Mouse (Mus musculus): ENCODE results near the gene Ano1. TPM values are rescaled to one million over a fixed set of nuclear protein-coding genes. Genes with fewer than 3 reads are reported as not detected.
A peak's percentile ranks its signal among the peaks of the same experiment; 100 is the strongest.

The Ano1 gene
- polyA plus RNA-seq, 1 experiment = 13.4 TPM

DNA sequence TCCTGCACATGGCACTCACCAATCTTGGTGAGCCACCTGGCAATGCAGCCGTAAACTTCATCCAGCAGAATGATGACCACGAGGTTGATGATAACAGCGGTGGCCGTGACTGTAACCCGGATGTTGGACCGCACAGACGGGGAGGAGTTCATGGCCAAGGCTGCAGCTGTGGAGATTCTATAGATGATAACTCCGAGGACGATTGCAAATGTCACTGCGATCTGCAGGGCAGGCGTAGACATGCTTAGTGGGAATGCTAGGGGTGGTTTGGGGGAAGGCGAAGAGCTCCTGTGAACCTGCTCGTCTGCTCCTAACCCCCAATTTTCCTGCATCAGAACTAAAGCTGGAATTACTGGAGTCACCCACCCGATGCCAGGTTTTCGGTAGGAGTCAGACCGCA is 140.2 kb downstream of the Ano1 start:
- DNase-seq (ENCODE audit: low read depth) = no peak
- TF ChIP-seq CTCF (IDR thresholded peaks at IDR 0.05; ENCODE audit: borderline replicate concordance, extremely low read depth, insufficient read depth, insufficient read length) = no peak
- no peak for TF ChIP-seq POLR2A (IDR thresholded peaks at IDR 0.05; ENCODE audit: borderline replicate concordance, extremely low read depth, insufficient read depth, insufficient read length, poor library complexity, severe bottlenecking)

DNA sequence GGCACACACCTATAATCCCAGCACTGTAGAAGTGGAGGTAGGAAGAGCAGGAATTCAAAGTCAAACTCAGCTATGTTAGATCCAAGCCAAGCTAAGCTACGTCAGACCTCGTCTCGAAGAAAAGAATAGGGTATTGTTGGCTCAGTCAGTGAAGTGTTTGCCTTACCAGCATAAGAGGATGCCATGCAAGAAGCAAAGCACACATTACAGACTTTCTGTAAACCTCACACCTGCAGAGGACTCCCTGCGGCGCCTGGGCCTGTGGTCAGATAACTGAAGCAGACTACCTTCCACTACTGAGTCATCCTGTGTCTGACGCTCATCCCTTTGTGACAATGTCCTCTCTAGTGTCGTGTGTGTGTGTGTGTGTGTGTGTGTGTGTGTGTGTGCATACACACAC is 142.2 kb downstream of the Ano1 start:
- DNase-seq (ENCODE audit: low read depth) = no peak

DNA sequence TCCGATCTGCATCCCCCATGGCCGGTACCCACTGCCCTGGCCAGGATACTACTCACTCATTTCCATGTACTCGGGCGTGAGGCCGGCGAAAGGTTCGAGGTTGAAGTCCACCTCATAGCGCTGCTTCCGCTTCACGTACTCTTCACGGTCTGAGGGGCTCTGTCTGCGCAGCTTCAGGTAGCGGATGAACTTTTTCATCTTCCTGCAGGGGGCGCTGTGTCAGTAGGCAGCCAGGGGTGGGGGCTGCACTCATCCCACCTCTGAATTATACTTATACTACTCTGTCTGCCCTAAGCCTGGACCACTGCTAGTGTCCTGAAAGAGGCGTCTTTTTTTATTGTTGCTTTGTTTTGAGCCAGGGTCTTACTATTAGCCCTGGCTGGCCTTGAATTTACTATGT is 143.9 kb downstream of the Ano1 start:
- TF ChIP-seq CTCF (IDR thresholded peaks at IDR 0.05; ENCODE audit: borderline replicate concordance, extremely low read depth, insufficient read depth, insufficient read length) = peak; percentile 19; the same call in 1 of the 2 replicates
- no peak for TF ChIP-seq POLR2A (IDR thresholded peaks at IDR 0.05; ENCODE audit: borderline replicate concordance, extremely low read depth, insufficient read depth, insufficient read length, poor library complexity, severe bottlenecking)
- no peak for DNase-seq (ENCODE audit: low read depth)

More for the DNA sequence above, 142.2 kb downstream of the Ano1 start:
- no peak for TF ChIP-seq POLR2A (IDR thresholded peaks at IDR 0.05; ENCODE audit: borderline replicate concordance, extremely low read depth, insufficient read depth, insufficient read length, poor library complexity, severe bottlenecking)
- TF ChIP-seq CTCF (IDR thresholded peaks at IDR 0.05; ENCODE audit: borderline replicate concordance, extremely low read depth, insufficient read depth, insufficient read length) = no peak

DNA sequence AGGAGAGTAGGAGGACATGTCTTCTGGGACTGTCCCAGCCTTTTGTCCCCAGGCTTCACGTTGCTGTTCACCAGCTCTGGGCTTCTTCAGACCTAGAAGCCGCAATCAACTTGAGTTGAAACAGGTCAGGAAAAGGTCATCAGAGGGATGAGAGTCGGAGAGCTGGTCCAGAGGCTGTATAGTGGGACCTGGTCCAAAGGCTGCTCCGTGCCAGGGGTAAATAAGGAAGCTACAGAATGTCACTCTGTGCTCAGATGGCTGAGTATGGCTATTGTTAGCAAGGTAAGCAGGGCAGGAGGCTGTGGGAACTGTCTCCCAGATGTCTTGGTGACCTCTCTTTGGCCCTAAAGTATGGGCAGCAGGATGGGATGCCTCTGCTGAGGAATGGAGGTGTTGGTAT is 147.0 kb downstream of the Ano1 start:
- no peak for DNase-seq (ENCODE audit: low read depth)
- TF ChIP-seq POLR2A (IDR thresholded peaks at IDR 0.05; ENCODE audit: borderline replicate concordance, extremely low read depth, insufficient read depth, insufficient read length, poor library complexity, severe bottlenecking) = no peak
- no peak for TF ChIP-seq CTCF (IDR thresholded peaks at IDR 0.05; ENCODE audit: borderline replicate concordance, extremely low read depth, insufficient read depth, insufficient read length)

DNA sequence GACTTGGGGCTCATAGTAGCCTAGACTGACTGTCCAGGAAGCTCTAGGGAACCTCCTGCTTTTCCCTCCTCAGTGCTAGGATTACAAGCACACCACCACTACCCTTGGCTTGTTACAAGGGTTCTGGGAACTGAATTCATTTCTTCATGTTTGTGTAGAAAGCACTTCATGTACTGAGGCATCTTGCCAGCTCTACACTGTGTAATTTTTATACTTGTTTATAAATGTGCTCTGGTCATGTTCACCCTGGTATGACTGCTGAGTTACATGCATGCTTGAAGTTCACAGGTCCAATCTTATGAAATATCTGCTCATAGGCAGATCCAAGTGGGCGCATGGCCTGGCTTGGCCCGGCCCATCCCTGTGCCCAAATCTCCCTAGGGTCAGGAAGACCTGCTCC is 147.5 kb downstream of the Ano1 start:
- DNase-seq (ENCODE audit: low read depth) = no peak
- TF ChIP-seq POLR2A (IDR thresholded peaks at IDR 0.05; ENCODE audit: borderline replicate concordance, extremely low read depth, insufficient read depth, insufficient read length, poor library complexity, severe bottlenecking) = no peak
- no peak for TF ChIP-seq CTCF (IDR thresholded peaks at IDR 0.05; ENCODE audit: borderline replicate concordance, extremely low read depth, insufficient read depth, insufficient read length)

DNA sequence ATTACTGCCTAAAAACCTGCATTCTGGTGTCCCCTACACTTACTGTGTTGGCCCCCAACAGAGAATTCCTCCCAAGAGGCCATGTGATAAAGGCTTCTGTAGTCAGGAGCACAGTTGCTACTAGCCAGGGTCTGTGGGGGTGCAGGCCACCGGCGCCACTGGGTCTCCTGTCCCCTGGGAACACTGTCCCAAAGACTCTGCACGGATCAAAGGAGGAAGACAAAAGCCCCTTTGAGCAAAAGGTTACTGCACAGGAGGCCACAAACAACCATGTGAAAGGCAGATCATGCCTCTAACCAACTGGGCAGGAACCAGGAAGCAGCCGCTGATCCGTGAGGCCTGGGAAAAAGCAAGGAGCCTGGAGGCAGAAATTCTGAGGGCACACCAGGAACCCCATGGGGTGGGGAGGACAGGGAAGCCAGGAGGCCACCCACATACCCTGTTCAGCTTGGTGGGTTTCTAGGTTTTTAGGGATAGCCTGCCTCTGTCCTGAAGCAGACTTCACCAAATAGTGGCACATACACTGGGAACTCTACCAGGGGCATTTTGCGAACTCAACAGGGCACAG is 151.4 kb downstream of the Ano1 start:
- peak; percentile 29 for DNase-seq (ENCODE audit: low read depth)
- TF ChIP-seq CTCF (IDR thresholded peaks at IDR 0.05; ENCODE audit: borderline replicate concordance, extremely low read depth, insufficient read depth, insufficient read length) (no peak), POLR2A (IDR thresholded peaks at IDR 0.05; ENCODE audit: borderline replicate concordance, extremely low read depth, insufficient read depth, insufficient read length, poor library complexity, severe bottlenecking) (no peak)

DNA sequence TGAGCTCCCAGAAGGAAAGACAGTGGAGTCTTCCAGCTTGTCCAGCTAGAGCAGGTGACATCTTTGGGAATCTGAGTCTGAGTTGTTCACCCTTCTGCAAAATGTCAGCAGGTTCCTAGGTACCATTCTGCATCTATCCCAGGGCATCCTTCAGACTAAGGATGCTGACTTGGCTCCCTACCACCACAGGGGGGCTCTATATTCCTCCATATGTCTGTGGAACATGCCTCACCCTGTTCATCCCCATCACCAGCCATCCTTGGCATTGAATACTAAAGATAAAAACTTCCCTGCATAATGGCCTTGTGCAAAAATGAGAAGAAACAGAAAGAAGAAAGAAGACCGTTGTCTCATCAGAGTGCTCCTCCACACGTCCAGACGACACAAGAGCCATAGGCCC is 162.3 kb downstream of the Ano1 start:
- TF ChIP-seq POLR2A (IDR thresholded peaks at IDR 0.05; ENCODE audit: borderline replicate concordance, extremely low read depth, insufficient read depth, insufficient read length, poor library complexity, severe bottlenecking) (no peak), CTCF (IDR thresholded peaks at IDR 0.05; ENCODE audit: borderline replicate concordance, extremely low read depth, insufficient read depth, insufficient read length) (peak; percentile 53; the same call in 1 of the 2 replicates)
- DNase-seq (ENCODE audit: low read depth) = peak; percentile 54

DNA sequence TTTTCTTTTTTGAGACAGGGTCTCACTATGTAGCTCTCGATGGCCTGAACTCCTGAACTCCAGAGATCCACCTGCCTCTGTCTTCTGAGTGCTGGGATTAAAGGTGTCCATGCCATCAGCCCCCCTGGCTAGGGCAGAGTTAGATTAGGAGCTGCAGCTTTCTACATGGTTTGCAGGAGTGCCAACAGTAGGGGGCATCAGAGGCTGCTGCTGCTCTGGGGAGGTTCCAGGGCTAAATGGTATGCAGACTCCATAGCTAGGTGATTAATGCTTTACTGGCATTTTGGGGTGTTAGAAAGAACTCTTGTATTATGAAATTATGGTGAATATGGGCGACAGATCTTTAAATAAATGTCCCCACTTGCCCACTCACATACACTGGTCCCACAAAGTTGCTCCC is 164.5 kb downstream of the Ano1 start:
- no peak for TF ChIP-seq POLR2A (IDR thresholded peaks at IDR 0.05; ENCODE audit: borderline replicate concordance, extremely low read depth, insufficient read depth, insufficient read length, poor library complexity, severe bottlenecking)
- TF ChIP-seq CTCF (IDR thresholded peaks at IDR 0.05; ENCODE audit: borderline replicate concordance, extremely low read depth, insufficient read depth, insufficient read length) = peak; percentile 76
- DNase-seq (ENCODE audit: low read depth) = peak; percentile 66

DNA sequence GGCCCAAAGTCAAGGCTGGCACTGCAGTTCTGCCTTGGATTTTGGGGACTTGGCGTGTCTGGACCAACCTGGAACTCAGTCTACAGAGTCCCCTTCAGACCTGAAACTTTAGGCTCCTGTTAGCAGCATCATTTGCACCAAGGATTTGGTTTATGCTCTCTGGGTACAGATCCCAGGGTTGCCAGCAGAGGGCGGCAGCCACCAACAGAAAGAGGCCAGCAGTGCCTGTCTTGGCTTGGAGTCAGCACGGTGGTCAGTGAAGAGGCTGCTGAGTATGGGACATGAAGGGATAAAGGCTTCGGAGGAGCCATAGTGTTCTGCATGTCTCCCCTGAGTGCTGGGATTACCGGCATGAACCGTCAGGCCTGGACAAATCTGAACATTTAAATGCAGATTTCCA is 166.1 kb downstream of the Ano1 start:
- TF ChIP-seq CTCF (IDR thresholded peaks at IDR 0.05; ENCODE audit: borderline replicate concordance, extremely low read depth, insufficient read depth, insufficient read length) (peak; percentile 95), POLR2A (IDR thresholded peaks at IDR 0.05; ENCODE audit: borderline replicate concordance, extremely low read depth, insufficient read depth, insufficient read length, poor library complexity, severe bottlenecking) (no peak)
- DNase-seq (ENCODE audit: low read depth) = peak; percentile 81

DNA sequence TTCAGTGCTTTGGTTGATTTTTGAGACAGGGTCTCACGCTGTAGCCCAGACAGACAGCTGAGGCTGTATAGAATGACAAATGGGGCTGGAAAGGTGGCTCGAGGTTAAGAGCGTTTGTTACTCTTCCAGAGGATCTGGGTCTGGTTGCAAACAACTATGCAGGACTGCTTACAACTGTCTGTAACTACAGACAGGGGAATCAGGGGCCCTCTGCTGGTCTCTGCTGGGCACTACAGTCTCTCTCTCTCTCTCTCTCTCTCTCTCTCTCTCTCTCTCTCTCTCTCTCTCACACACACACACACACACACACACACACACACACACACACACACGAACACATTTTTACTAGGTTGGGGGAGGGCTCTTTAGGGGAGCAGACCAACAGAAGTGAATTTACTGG is 168.2 kb downstream of the Ano1 start:
- DNase-seq (ENCODE audit: low read depth) = peak; percentile 78
- TF ChIP-seq CTCF (IDR thresholded peaks at IDR 0.05; ENCODE audit: borderline replicate concordance, extremely low read depth, insufficient read depth, insufficient read length) (peak; percentile 64; the same call in 1 of the 2 replicates), POLR2A (IDR thresholded peaks at IDR 0.05; ENCODE audit: borderline replicate concordance, extremely low read depth, insufficient read depth, insufficient read length, poor library complexity, severe bottlenecking) (no peak)

DNA sequence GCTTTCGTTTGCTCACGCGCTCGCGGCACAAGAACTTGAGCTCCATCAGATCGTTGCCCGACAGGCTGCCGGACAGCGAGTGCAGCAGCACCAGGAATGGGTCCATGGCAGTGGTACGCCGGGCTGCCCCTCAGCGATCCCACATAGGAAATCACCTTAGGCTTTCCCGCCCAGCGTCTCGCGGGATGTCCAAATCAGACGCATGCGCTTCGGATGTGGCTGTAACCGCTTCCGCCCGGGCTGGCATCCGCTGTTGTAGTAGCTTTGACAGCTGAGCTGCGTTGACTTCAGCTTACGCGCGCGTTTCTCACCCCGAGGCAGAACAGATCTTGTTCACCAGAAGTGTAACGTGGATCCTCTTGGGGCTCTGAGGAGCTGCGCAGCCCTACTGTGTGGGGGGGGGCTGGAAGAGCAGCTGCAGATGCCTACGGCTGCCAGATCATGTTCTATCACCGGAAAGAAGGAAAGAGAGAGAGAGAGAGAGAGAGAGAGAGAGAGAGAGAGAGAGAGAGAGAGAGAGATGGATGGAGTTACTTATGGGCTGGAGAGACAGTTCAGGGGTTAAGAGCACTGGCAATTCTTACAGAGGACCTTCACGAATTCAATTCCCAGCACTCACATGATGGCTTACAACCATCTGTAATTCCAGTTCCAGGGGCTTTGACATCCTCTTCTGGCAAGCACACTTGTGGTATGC is 169.3 kb downstream of the Ano1 start, which contains the start of gene Fadd:
Gene Fadd, minus strand, starts transcription at position 180 of the 697 bp plus-strand sequence.
- TF ChIP-seq CTCF (IDR thresholded peaks at IDR 0.05; ENCODE audit: borderline replicate concordance, extremely low read depth, insufficient read depth, insufficient read length) = no peak
- peak; percentile 79; the same call in 1 of the 2 replicates for TF ChIP-seq POLR2A (IDR thresholded peaks at IDR 0.05; ENCODE audit: borderline replicate concordance, extremely low read depth, insufficient read depth, insufficient read length, poor library complexity, severe bottlenecking)
- DNase-seq (ENCODE audit: low read depth) = peak; percentile 98
